Mouse (Mus musculus) CD4-positive, CD25-positive, alpha-beta regulatory T cell, adult 9 weeks (primary cell): ENCODE measurements around the gene Mterf4. TPM values are rescaled to one million over a fixed set of nuclear protein-coding genes. Genes with fewer than 3 reads are reported as not detected.

ENCODE experiments used
- polyA plus RNA-seq: library from polyadenylated mRNA; unstranded; fragments of 100-300 nt; shearing (Covaris generic); gene quantifications from one replicate; pipeline ENCODE4 v1.2.1, GENCODE M21; 2017

Gene Mterf4
- polyA plus RNA-seq, result 26.5 TPM

GRCm38 (mm10) chr1:93305581-93306337, at the start of gene Mterf4:
Gene Mterf4, minus strand, starts transcription at chr1:93305915.

GRCm38 (mm10) chr1:93342648-93343503, 37.2 kb upstream of the Mterf4 start, which contains the start of the genes Ppp1r7 and Pask:
Gene Ppp1r7, plus strand, starts transcription at chr1:93342854.
Gene Pask, minus strand, starts transcription at chr1:93343482.

Other genes starting within 250 kb of the Mterf4 start
- not detected for gene Kif1a, start 204.0 kb downstream of the Mterf4 start, polyA plus RNA-seq
- gene Agxt, start 170.7 kb downstream of the Mterf4 start, polyA plus RNA-seq, result not detected
- gene 2310007B03Rik, start 145.0 kb downstream of the Mterf4 start, polyA plus RNA-seq, result not detected
- gene Crocc2, start 137.2 kb downstream of the Mterf4 start, polyA plus RNA-seq, result not detected
- gene Sned1, start 70.1 kb downstream of the Mterf4 start, polyA plus RNA-seq, result 0.15 TPM
- gene Ppp1r7, start 36.9 kb upstream of the Mterf4 start, polyA plus RNA-seq, result 69.4 TPM
- gene Pask, start 37.6 kb upstream of the Mterf4 start, polyA plus RNA-seq, result 1.2 TPM
- gene Ano7, start 68.0 kb upstream of the Mterf4 start, polyA plus RNA-seq, result 0.86 TPM
- gene Hdlbp, start 172.9 kb upstream of the Mterf4 start, polyA plus RNA-seq, result 72.5 TPM
- gene Farp2, start 206.2 kb upstream of the Mterf4 start, polyA plus RNA-seq, result 1.5 TPM